ENCODE assay signal across 8 mouse cellular contexts in genomic region chr3:121171243-121171871, GRCm38 (mm10). TPM values are rescaled to one million over a fixed set of nuclear protein-coding genes. Genes with fewer than 3 reads are reported as not detected.
A peak's percentile ranks its signal among the peaks of the same experiment; 100 is the strongest.
DNase-seq lines count a peak whose midpoint lies in the region; ATAC-seq lines count a peak whose summit lies in the region.

Gene Rwdd3 (minus strand): TSS chr3:121171695.

- under 1% methylated on average over 40 of the region's 40 CpGs for WGBS in forebrain, embryonic 10.5 days
- 1% methylated on average over 37 of the region's 40 CpGs for WGBS in heart, embryonic 16.5 days
- under 1% methylated on average over 40 of the region's 40 CpGs for WGBS in liver, embryonic 15.5 days (ENCODE audit: insufficient replicate concordance)
- WGBS in neural tube, embryonic 12.5 days: under 1% methylated on average over 40 of the region's 40 CpGs

- peak; percentile 90 for DNase-seq in c-Kit-negative CD71-positive TER-119-positive erythroid progenitor cells, embryonic 14.5 days (ENCODE audit: low read depth, low spot score)
- DNase-seq in forebrain, embryonic 10.5 days (ENCODE audit: extremely low spot score, low spot score): peak; percentile 91
- peak; percentile 89 to 93 for DNase-seq in kidney, postnatal 36 days
- DNase-seq in telencephalon, adult 2 months (ENCODE audit: low read depth, low spot score): peak; percentile 70

- H3K9ac ChIP-seq in heart, embryonic 16.5 days (ENCODE audit: low read length): peak within 1 kb of the TSS; percentile 87
- H3K9ac ChIP-seq in liver, embryonic 15.5 days: peak within 1 kb of the TSS; percentile 67
- peak within 1 kb of the TSS; percentile 61 for H3K9ac ChIP-seq in neural tube, embryonic 12.5 days

- H3K27ac ChIP-seq in forebrain, embryonic 10.5 days: peak within 1 kb of the TSS; percentile 92
- peak within 1 kb of the TSS; percentile 70 for H3K27ac ChIP-seq in heart, embryonic 16.5 days (ENCODE audit: low read length)
- peak within 1 kb of the TSS; percentile 79 for H3K27ac ChIP-seq in liver, embryonic 15.5 days (replicated peaks)
- H3K27ac ChIP-seq in neural tube, embryonic 12.5 days: no peak within 1 kb of the TSS

- H3K9me3 ChIP-seq in forebrain, embryonic 10.5 days: no peaks in the 10 kb centered on the region
- peaks cover 3% of the 10 kb centered on the region; the same call in 1 of the 2 replicates for H3K9me3 ChIP-seq in heart, embryonic 16.5 days (replicated peaks; ENCODE audit: control insufficient read depth, low read length)
- H3K9me3 ChIP-seq in liver, embryonic 15.5 days (replicated peaks): no peaks in the 10 kb centered on the region
- H3K9me3 ChIP-seq in neural tube, embryonic 12.5 days: 0 out of 2 replicates have a peak, but pooled peaks cover 4% of the 10 kb centered on the region

- no peaks in the 10 kb centered on the region for H3K27me3 ChIP-seq in forebrain, embryonic 10.5 days (ENCODE audit: poor library complexity, severe bottlenecking)
- no peaks in the 10 kb centered on the region for H3K27me3 ChIP-seq in heart, embryonic 16.5 days (ENCODE audit: control insufficient read depth, insufficient read depth, low read length)
- no peaks in the 10 kb centered on the region for H3K27me3 ChIP-seq in liver, embryonic 15.5 days
- no peaks in the 10 kb centered on the region for H3K27me3 ChIP-seq in neural tube, embryonic 12.5 days (replicated peaks)

- H3K4me1 ChIP-seq in forebrain, embryonic 10.5 days: peaks cover 24% of the 10 kb centered on the region
- peaks cover 3% of the 10 kb centered on the region; the same call in 1 of the 2 replicates for H3K4me1 ChIP-seq in heart, embryonic 16.5 days (ENCODE audit: control insufficient read depth, insufficient read depth, low read length)
- peaks cover 50% of the 10 kb centered on the region for H3K4me1 ChIP-seq in liver, embryonic 15.5 days (replicated peaks)
- H3K4me1 ChIP-seq in neural tube, embryonic 12.5 days: peaks cover 5% of the 10 kb centered on the region; the same call in 1 of the 2 replicates

- peaks cover 4% of the 10 kb centered on the region for H3K36me3 ChIP-seq in forebrain, embryonic 10.5 days (replicated peaks)
- no peaks in the 10 kb centered on the region for H3K36me3 ChIP-seq in heart, embryonic 16.5 days (ENCODE audit: control insufficient read depth, insufficient read depth)
- no peaks in the 10 kb centered on the region for H3K36me3 ChIP-seq in liver, embryonic 15.5 days (replicated peaks)
- no peaks in the 10 kb centered on the region for H3K36me3 ChIP-seq in neural tube, embryonic 12.5 days

- peak; percentile 97 for ATAC-seq in CD4-positive, CD25-positive, alpha-beta regulatory T cell, adult 4 months
- ATAC-seq in heart, embryonic 16.5 days (replicated peaks; ENCODE audit: extremely low read depth, insufficient read depth, low FRiP score): peak; percentile 91
- peak; percentile 93 for ATAC-seq in liver, embryonic 15.5 days (ENCODE audit: insufficient read depth)
- ATAC-seq in neural tube, embryonic 12.5 days (ENCODE audit: low FRiP score, low read depth): peak; percentile 90

- H3K4me2 ChIP-seq in heart, embryonic 16.5 days (ENCODE audit: low read depth, low read length): peak within 1 kb of the TSS; percentile 88
- peak within 1 kb of the TSS; percentile 92 for H3K4me2 ChIP-seq in liver, embryonic 15.5 days
- H3K4me2 ChIP-seq in neural tube, embryonic 12.5 days (replicated peaks): peak within 1 kb of the TSS; percentile 88

- H3K4me3 ChIP-seq in forebrain, embryonic 10.5 days: peak within 1 kb of the TSS; percentile 77
- H3K4me3 ChIP-seq in heart, embryonic 16.5 days (ENCODE audit: low read length): peak within 1 kb of the TSS; percentile 80
- H3K4me3 ChIP-seq in liver, embryonic 15.5 days (replicated peaks): peak within 1 kb of the TSS; percentile 70
- peak within 1 kb of the TSS; percentile 58 for H3K4me3 ChIP-seq in neural tube, embryonic 12.5 days

RNA-seq across cellular contexts. Expression of gene Rwdd3, which starts in this region (rescaled TPM):
- 1 to 10 TPM; 6.0 to 8.8 TPM for polyA plus RNA-seq in CD4-positive, CD25-positive, alpha-beta regulatory T cell, adult 4 months (2017; shearing (Covaris generic))
- 4.9 and 5.7 TPM in 2 replicates for polyA plus RNA-seq in forebrain, embryonic 10.5 days (2016; fragmentation: Nextera tagmentation; extraction: Ambion mirVana)
- polyA plus RNA-seq in heart, embryonic 16.5 days (2015; fragmentation: Nextera tagmentation; extraction: Ambion mirVana): 3.3 and 3.7 TPM in 2 replicates
- 1.3 and 1.6 TPM in 2 replicates for polyA plus RNA-seq in liver, embryonic 15.5 days (2015; fragmentation: Nextera tagmentation; extraction: Ambion mirVana)
- polyA plus RNA-seq in neural tube, embryonic 12.5 days (2016; fragmentation: Nextera tagmentation; extraction: Ambion mirVana): 5.3 and 6.3 TPM in 2 replicates
